In genomic region chr10:119192598-119193372, GRCm38 (mm10) we compare ENCODE assay signal across 11 mouse cellular contexts. TPM values are rescaled to one million over a fixed set of nuclear protein-coding genes. Genes with fewer than 3 reads are reported as not detected.
A peak's percentile ranks its signal among the peaks of the same experiment; 100 is the strongest.
DNase-seq lines count a peak whose midpoint lies in the region; ATAC-seq and TF ChIP-seq lines count a peak whose summit lies in the region.
"Had no signal": no experiment of that assay in that cellular context is flagged by ENCODE, and none has a peak within 500 bp of the region (broad histone marks: within the 10 kb centered on the region; RNA-seq: fewer than 3 reads in every experiment).

No protein-coding gene starts in this region.

- no peak for ATAC-seq in liver, postnatal 0 days
- ATAC-seq in hindbrain, embryonic 11.5 days (ENCODE audit: low FRiP score) = no peak

- WGBS in liver, postnatal 0 days (ENCODE audit: insufficient replicate concordance) = 19% methylated on average over 8 of the region's 8 CpGs
- WGBS in hindbrain, embryonic 11.5 days = 76% methylated on average over 8 of the region's 8 CpGs

- no peak overlapping the region for H3K9ac ChIP-seq in liver, postnatal 0 days (replicated peaks)
- H3K9ac ChIP-seq in hindbrain, embryonic 11.5 days (ENCODE audit: low read depth, low read length) = no peak overlapping the region
- H3K9ac ChIP-seq: embryonic facial prominence, embryonic 12.5 days had no signal

- DNase-seq in MEL-GATA-1-ER (ENCODE audit: extremely low read depth, low read depth) = peak; percentile 71
- DNase-seq in heart, adult 18-20 months = peak; percentile 59 to 75
- peak; percentile 57 to 60 for DNase-seq in heart, postnatal 10 days
- DNase-seq in liver, postnatal 0 days = no peak
- DNase-seq in adrenal gland, adult 8-10 months = no peak
- DNase-seq in hindbrain, embryonic 11.5 days (ENCODE audit: low spot score) = no peak
- DNase-seq in right cerebral cortex, postnatal 14 days = no peak
- DNase-seq: cerebellum, adult 9-10 months; gastrocnemius, postnatal 36 days; kidney, adult 11 months had no signal

- no peak overlapping the region for H3K27ac ChIP-seq in liver, postnatal 0 days (ENCODE audit: low read depth)
- no peak overlapping the region for H3K27ac ChIP-seq in hindbrain, embryonic 11.5 days (ENCODE audit: low read depth, low read length)
- H3K27ac ChIP-seq: embryonic facial prominence, embryonic 12.5 days had no signal

- H3K27me3 ChIP-seq in liver, postnatal 0 days (ENCODE audit: insufficient read depth, low read length) = no peaks in the 10 kb centered on the region
- H3K27me3 ChIP-seq in hindbrain, embryonic 11.5 days (ENCODE audit: control insufficient read depth, insufficient read depth, low read length) = no peaks in the 10 kb centered on the region
- H3K27me3 ChIP-seq: embryonic facial prominence, embryonic 12.5 days had no signal

- H3K36me3 ChIP-seq in liver, postnatal 0 days (replicated peaks; ENCODE audit: insufficient read depth, low read length) = no peaks in the 10 kb centered on the region
- H3K36me3 ChIP-seq in hindbrain, embryonic 11.5 days (ENCODE audit: control insufficient read depth, insufficient read depth, low read length) = no peaks in the 10 kb centered on the region

- no peak overlapping the region for H3K4me3 ChIP-seq in liver, postnatal 0 days (ENCODE audit: low read depth, low read length)
- H3K4me3 ChIP-seq in hindbrain, embryonic 11.5 days (ENCODE audit: low read depth, low read length) = no peak overlapping the region
- H3K4me3 ChIP-seq: embryonic facial prominence, embryonic 12.5 days had no signal

- no peak for TF ChIP-seq EP300 in liver, postnatal 0 days (IDR thresholded peaks at IDR 0.05; ENCODE audit: low read depth)

- H3K9me3 ChIP-seq in liver, postnatal 0 days (ENCODE audit: low read length) = no peaks in the 10 kb centered on the region
- no peaks in the 10 kb centered on the region for H3K9me3 ChIP-seq in hindbrain, embryonic 11.5 days (ENCODE audit: control insufficient read depth, low read length)
- H3K9me3 ChIP-seq: embryonic facial prominence, embryonic 12.5 days had no signal

- H3K4me1 ChIP-seq in liver, postnatal 0 days (ENCODE audit: insufficient read depth) = peaks cover 3% of the 10 kb centered on the region; the same call in 1 of the 2 replicates
- no peaks in the 10 kb centered on the region for H3K4me1 ChIP-seq in hindbrain, embryonic 11.5 days (replicated peaks; ENCODE audit: control insufficient read depth, insufficient read depth, low read length)
- H3K4me1 ChIP-seq: embryonic facial prominence, embryonic 12.5 days had no signal

- no peak for TF ChIP-seq CTCF in liver, postnatal 0 days (IDR thresholded peaks at IDR 0.05; ENCODE audit: low read depth)

- intact Hi-C loops in heart, postnatal 10 days (cut with DNase I) = no loop called here

- H3K4me2 ChIP-seq in liver, postnatal 0 days (ENCODE audit: low read depth, low read length) = peak overlapping the region; percentile 8; the same call in 1 of the 2 replicates
- no peak overlapping the region for H3K4me2 ChIP-seq in hindbrain, embryonic 11.5 days (replicated peaks; ENCODE audit: low read depth, low read length)
- H3K4me2 ChIP-seq: embryonic facial prominence, embryonic 12.5 days had no signal

RNA-seq across cellular contexts. Expression of gene Cand1, which starts 47.1 kb away (rescaled TPM):
- 10 to 100 TPM; 35.8 to 48.5 TPM for total RNA-seq in heart, adult 18-20 months (2021)
- total RNA-seq in heart, postnatal 10 days (2021) = 10 to 100 TPM; 62.5 to 65.6 TPM
- polyA plus RNA-seq in liver, postnatal 0 days (2015; fragmentation: Nextera tagmentation; extraction: Ambion mirVana) = 8.3 and 8.5 TPM in 2 replicates
- total RNA-seq in adrenal gland, adult 8-10 months (2022) = 100 to 1,000 TPM; 104 to 119 (median 110) TPM
- 95.0 and 116 TPM in 2 replicates for polyA plus RNA-seq in hindbrain, embryonic 11.5 days (2014; fragmentation: Nextera tagmentation; extraction: Ambion mirVana)

Comparison
In these comparisons a context has a peak if more than half of its experiments do, and no peak if none do; other contexts are left out.
1. DNase-seq: peak in MEL-GATA-1-ER (single experiment), heart, adult 18-20 months (2 of 2) and heart, postnatal 10 days (2 of 2); none in liver, postnatal 0 days (single experiment), adrenal gland, adult 8-10 months (single experiment), hindbrain, embryonic 11.5 days (single experiment) and right cerebral cortex, postnatal 14 days (single experiment).